Mouse (Mus musculus): ENCODE results near the gene Dlg2.

DNA sequence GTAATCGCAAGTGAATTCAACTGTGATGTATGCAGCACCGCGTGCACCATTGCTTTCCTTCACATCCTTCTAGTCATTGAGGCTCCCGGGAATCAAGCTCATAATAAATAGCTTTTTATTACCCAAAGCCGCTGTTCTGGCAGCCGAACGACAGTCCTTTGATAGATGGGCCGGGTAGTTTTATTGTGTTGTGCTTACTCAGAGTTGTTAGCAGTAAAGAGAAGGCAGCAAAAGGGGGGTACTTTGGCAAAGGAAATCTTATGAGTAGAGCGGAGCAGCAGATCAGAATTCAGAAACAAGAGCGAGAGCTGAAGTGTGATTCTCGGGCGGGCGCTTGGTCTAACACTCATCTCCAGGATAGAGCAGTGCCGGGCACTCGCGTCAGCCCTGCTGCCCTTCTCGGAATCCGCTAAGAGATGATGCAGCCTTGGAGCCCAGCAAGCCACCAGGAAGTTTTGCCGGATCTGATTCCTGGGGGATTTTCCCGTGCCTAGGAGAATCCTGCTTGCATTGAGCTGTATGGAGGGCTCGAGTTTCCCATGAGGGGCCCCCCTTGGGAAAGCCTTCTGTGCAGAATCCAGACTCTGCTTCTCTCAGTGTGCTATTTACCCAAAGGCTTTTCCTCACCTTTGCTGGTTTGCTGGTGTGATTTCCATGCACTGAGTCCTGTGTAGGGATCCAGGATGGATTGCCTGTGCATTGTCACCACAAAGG, 410.7 kb downstream of the Dlg2 start:
- TF ChIP-seq GATA1 (IDR thresholded peaks at IDR 0.05; ENCODE audit: borderline replicate concordance, low read length) (no peak), FLI1 (IDR thresholded peaks at IDR 0.05; ENCODE audit: low read length) (no peak)
